Mouse (Mus musculus): Measurements from ENCODE around the gene Selenoo.

- TF ChIP-seq CTCF (IDR thresholded peaks at IDR 0.05; ENCODE audit: insufficient read depth, low read length) (no peak), POLR2A (IDR thresholded peaks at IDR 0.05; ENCODE audit: borderline replicate concordance, extremely low read depth, low read depth, low read length) (no peak)
These were observed 15.5 kb downstream of the Selenoo start for GRCm38 (mm10) chr15:89104425-89104824.
